Mouse (Mus musculus): ENCODE measurements around the gene Gm47289. TPM values are rescaled to one million over a fixed set of nuclear protein-coding genes. Genes with fewer than 3 reads are reported as not detected.

The Gm47289 gene
- polyA plus RNA-seq (2012; ENCODE audit: low replicate concordance) = 0.09 TPM in 1 of 2 replicates, not detected in the other

GRCm38 (mm10) chr9:119158861-119159260 lies at the start of gene Gm47289:
Gene Gm47289 (plus strand): TSS chr9:119159161.

GRCm38 (mm10) chr9:119156278-119157201 lies 2.4 kb upstream of the Gm47289 start, which contains the start of gene Acaa1b:
Gene Acaa1b (minus strand): TSS chr9:119157093.

GRCm38 (mm10) chr9:119208998-119209397 lies 50.0 kb downstream of the Gm47289 start, which contains the start of gene Slc22a13:
Gene Slc22a13 (minus strand): TSS chr9:119209098.

Other genes with a start within 250 kb of the Gm47289 start
- 1.6 and 1.9 TPM in 2 replicates for gene Ctdspl, start 232.7 kb upstream of the Gm47289 start, polyA plus RNA-seq (2012; ENCODE audit: low replicate concordance)
- gene Vill, start 106.4 kb upstream of the Gm47289 start, polyA plus RNA-seq (2012; ENCODE audit: low replicate concordance) = not detected in 2 replicates
- gene Plcd1, start 65.7 kb upstream of the Gm47289 start, polyA plus RNA-seq (2012; ENCODE audit: low replicate concordance) = 0.46 and 0.65 TPM in 2 replicates
- gene Dlec1, start 56.7 kb upstream of the Gm47289 start, polyA plus RNA-seq (2012; ENCODE audit: low replicate concordance) = not detected in 2 replicates
- gene Acaa1b, start 2.1 kb upstream of the Gm47289 start, polyA plus RNA-seq (2012; ENCODE audit: low replicate concordance) = 0.56 and 1.1 TPM in 2 replicates
- gene Slc22a13, start 49.9 kb downstream of the Gm47289 start, polyA plus RNA-seq (2012; ENCODE audit: low replicate concordance) = 0.20 and 0.23 TPM in 2 replicates
- gene Oxsr1, start 163.3 kb downstream of the Gm47289 start, polyA plus RNA-seq (2012; ENCODE audit: low replicate concordance) = 14.6 and 19.1 TPM in 2 replicates
- 31.3 and 61.6 TPM in 2 replicates for gene Acaa1a, start 180.5 kb downstream of the Gm47289 start, polyA plus RNA-seq (2012; ENCODE audit: low replicate concordance)
- gene Myd88, start 182.2 kb downstream of the Gm47289 start, polyA plus RNA-seq (2012; ENCODE audit: low replicate concordance) = 27.2 and 32.5 TPM in 2 replicates
- 4.6 and 8.9 TPM in 2 replicates for gene Xylb, start 198.2 kb downstream of the Gm47289 start, polyA plus RNA-seq (2012; ENCODE audit: low replicate concordance)
- not detected in 2 replicates for gene Slc22a14, start 206.4 kb downstream of the Gm47289 start, polyA plus RNA-seq (2012; ENCODE audit: low replicate concordance)
- gene Acvr2b, start 243.0 kb downstream of the Gm47289 start, polyA plus RNA-seq (2012; ENCODE audit: low replicate concordance) = 0.43 and 0.51 TPM in 2 replicates

All from leukemia stem cell, adult 10-12 weeks (primary cell).